Mouse (Mus musculus) adrenal gland, postnatal 36 days (tissue): Measurements from ENCODE around the gene Ankrd36. TPM values are rescaled to one million over a fixed set of nuclear protein-coding genes. Genes with fewer than 3 reads are reported as not detected.
A peak's percentile ranks its signal among the peaks of the same experiment; 100 is the strongest.
"Not testable (repeated sequence)": the region's sequence is repeated elsewhere in the genome, so short reads cannot be mapped to it uniquely, and the experiment has no call there.

Experiments used
- DNase-seq, 2 experiments: peaks; one replicate each; pipeline ENCODE4 v3.0.0; 2021; ENCODE audit warnings: mixed read lengths in 1 of 2
- total RNA-seq, 2 experiments: library from RNA; stranded (reverse); gene quantifications; 2 replicates each; pipeline ENCODE4 v1.2.3; 2021

The Ankrd36 gene
- total RNA-seq, 2 experiments from 2014 or later, result not detected

DNA sequence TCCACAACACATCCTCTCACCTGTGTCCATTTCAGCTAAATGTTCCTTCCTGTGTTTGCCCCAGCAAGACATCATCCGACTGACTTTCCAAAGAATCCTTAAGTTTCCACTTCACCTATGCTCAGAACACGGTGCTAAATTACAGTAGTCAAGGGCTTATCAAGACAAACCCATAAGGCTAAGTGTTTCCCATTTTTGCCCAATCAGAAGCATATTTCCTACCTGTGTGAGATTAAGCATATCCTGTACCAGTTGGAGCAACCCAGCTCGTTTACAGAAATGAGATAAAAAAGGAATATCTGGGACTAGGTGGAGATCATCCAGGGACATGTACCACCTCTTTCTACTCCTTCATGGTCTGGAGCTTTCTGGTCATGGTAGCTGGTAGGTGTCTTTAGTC lies 22.8 kb upstream of the Ankrd36 start:
- DNase-seq, result no peak

DNA sequence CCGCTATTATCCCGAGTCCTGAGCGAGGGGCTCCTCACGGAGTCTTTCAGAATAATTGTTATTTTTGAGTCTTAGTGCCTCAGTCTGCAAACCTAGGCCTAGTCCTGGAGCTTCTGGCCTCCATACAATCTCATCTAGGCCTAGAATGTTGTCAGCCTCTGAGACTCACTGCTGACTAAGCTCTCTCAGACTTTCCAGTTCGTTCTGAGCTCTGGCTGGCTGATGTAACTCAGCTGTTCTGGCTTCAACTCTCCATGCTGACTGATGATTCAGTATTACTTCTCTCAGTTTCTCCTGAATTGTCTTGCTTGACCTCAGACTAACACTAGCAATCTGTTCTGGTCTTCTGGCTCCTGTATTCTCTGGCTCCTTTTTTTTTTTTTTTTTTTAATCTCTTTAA lies 18.1 kb upstream of the Ankrd36 start:
- DNase-seq, result peak; percentile 19 to 40

GRCm38 (mm10) chr11:5551931-5552330 lies 17.6 kb upstream of the Ankrd36 start:
- DNase-seq, result no peak

- DNase-seq, result no peak
Observed at GRCm38 (mm10) chr11:5560273-5560672, 9.2 kb upstream of the Ankrd36 start.

DNA sequence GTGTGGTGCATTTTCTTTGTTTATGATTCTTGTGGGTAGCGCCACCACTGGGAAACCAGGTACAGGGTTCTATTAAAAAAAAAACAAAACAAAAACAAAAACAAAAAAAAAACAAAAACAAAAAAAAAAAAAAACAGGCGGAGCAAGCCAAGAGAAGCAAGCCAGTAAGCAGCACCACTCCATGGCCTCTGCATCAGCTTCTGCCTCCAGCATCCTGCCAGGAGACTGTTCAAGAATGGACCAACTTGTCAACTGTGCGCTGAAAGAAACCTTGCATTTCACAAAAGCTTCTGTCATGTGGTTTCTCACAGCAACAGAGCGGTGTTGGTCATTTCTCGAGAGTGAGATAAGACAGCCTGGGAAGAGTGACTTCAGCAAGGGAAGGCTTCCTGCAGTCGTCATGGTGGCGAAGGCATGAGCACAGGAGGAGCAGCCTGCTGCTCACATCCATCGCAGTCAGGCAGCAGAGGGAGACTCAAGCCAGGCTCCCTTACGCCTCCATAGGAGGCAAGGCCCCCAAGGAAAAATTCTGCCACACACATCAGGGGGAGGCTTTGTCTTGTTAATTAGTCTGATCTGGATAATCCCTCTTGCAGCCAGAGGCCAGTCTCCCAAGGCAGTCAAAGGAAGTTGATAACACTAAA lies 6.7 kb upstream of the Ankrd36 start:
- no peak for DNase-seq

DNA sequence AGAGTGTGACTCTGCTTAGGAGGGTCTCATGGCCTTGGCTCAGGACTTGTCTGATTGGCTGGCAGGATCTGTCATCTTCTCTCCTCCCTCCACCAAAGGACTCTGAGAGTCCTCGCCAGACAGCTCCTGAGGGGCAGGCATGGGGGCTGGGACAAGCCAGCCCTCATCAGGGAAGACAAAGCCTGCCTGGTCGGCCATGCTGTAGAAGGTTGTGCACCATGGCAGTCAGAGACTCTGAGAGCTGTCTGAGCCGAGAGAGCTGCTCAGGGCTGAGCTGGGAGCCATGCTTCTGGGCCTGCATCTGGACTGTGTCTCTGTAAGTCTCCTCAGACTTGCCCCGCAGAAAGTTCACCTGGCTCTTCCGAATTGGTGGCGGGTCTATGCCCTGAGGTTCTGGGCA lies 5.6 kb upstream of the Ankrd36 start:
- no peak for DNase-seq

GRCm38 (mm10) chr11:5565596-5565995 lies 3.9 kb upstream of the Ankrd36 start:
- DNase-seq, result no peak

- no peak for DNase-seq
Observed at GRCm38 (mm10) chr11:5566506-5566905, 3.0 kb upstream of the Ankrd36 start.

GRCm38 (mm10) chr11:5567654-5568053 lies 1.8 kb upstream of the Ankrd36 start:
- no peak for DNase-seq

DNA sequence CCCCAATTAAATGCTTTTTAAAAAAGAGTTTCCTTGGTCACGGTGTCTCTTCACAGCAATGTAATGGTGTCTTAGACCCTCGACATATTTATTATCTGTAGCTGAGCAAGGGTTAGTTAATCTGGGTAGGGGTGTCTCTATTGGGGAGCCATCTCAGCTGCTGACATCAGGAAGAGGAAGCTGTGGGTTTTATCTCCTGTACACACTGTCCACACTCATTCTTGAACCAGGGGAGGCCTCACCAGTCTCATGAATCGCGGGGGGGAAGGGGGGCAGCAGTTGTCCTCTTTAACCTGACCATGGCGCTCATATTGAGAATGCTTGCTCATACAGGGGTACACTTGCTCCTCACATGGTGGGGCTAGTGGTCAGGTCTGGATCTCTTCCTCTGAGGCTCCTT lies 1.4 kb upstream of the Ankrd36 start:
- no peak for DNase-seq

DNA sequence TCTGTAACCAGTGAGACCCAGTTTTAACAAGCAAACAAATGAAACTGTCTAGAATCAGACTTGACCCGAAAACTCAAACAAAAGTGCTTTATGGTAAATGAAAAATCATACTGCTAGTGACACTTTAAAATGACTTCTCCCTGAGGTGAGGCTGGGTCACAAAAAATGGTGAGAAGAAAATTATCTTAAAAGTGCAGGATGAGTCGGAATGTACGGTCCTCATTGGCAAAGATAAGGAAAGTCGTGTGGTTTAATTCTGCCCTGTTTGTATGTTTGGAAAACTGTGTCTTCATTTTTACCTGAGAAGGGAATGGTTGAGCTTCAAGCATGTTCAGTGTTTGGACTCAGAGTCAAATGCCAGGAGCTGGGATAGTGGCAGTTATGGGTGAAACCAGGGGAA lies 2.4 kb downstream of the Ankrd36 start:
- no peak for DNase-seq

DNA sequence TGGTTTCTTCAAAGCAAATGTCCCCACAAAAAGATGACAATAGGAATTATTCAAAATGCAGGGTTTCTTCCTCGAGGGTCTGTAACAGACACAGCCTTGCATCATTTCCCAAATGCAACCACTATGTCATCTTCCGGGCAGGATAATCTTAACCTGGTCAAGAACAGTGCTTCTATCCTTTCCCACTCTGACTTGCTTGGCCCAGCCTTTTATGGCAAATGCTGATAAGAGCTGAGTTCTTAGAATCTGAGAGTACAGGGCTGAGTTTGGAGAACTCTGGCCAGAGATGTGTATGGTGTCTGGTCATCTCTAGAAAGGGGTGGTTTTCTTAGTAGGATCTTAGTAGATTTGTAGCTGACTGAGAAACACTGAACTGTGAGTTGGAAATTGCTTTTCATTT lies 4.3 kb downstream of the Ankrd36 start:
- DNase-seq, result no peak

DNA sequence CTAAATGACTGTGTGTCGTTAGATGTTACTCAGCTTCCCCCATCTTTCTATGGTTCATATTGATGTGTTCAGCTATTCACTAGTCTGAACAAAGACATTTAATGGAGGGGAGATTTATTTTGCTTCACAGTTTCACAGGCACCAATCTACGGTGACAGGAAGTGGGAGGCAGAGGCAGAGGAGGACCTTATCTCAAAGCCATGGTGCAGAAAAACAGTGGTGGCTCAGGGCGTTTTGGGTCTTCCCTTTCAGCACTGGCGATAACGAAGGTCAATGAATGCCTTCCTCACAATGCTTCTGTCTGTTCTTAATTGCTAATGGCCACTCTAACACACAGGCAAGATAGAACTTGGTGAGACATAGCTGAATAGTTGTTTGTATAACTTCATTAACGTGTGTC lies 5.6 kb downstream of the Ankrd36 start:
- no peak for DNase-seq

DNA sequence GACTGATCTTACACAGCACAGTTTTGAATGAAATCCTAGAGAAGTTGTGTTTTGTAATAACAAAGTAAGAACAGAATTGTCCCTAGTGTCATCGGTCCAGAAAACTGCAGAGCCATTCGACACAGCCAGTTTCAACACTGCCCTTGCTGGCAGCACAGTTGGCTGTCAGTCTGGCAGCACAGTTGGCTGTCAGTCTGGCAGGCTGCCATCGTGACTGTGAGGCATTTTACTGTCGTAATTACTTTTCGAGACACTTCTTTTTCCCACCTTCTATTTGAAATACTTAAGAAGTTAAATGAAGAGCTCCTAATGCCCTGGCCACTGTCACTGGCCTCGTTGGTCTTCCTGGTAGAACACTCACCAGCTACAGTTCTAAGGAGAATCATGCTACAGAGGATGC lies 22.9 kb downstream of the Ankrd36 start:
- peak; percentile 63 to 82 for DNase-seq

DNA sequence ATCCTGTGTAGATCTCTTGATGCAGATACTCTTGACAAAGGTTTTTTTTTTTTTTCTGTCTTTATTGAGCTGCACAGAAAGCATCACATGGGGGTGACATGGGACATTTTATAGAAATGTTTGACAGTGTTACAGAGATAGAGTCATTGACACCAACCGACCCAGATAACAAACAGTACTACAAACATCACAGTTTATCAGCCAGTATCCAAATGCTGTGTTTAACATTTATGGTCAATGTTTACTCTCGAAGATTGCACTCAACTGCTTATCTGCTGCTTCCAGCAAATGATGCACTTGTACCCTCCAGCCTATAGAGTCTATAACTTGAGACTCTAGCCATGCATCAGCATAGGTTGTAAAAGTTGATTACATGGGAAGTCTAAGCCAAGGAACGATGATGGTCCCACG lies 25.9 kb downstream of the Ankrd36 start:
- no peak for DNase-seq

GRCm38 (mm10) chr11:5595792-5596191 lies 26.3 kb downstream of the Ankrd36 start:
- DNase-seq, result no peak

GRCm38 (mm10) chr11:5596756-5597155 lies 27.3 kb downstream of the Ankrd36 start:
- DNase-seq, result no peak

GRCm38 (mm10) chr11:5605421-5605820 lies 35.9 kb downstream of the Ankrd36 start:
- no peak for DNase-seq

GRCm38 (mm10) chr11:5611918-5612317 lies 42.4 kb downstream of the Ankrd36 start:
- DNase-seq, result not testable (repeated sequence)

- DNase-seq, result no peak
Observed at GRCm38 (mm10) chr11:5614453-5614852, 45.0 kb downstream of the Ankrd36 start.

DNA sequence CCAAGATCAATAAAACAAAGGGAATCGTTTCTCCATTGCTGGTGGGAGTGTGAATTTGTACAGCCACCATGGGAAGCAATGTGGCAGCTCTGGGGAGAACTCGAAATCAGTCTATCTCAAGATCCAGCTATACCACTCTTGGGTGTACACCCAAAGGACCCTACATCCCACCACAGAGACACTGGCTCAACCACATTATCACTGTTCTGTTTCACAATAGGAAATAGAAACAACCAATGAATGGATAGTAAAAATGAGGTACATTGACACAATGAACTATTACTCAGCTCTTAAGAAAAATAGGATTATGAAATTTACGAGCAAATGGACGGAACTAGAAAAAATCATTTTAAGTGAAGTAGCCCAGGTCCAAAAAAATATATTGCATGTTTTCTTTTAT lies 55.6 kb downstream of the Ankrd36 start:
- DNase-seq, result no peak

GRCm38 (mm10) chr11:5629033-5629432 lies 59.5 kb downstream of the Ankrd36 start:
- DNase-seq, result peak; percentile 85 to 89

GRCm38 (mm10) chr11:5643085-5643484 lies 73.6 kb downstream of the Ankrd36 start:
- no peak for DNase-seq

- peak in 1 of 2 experiments; percentile 15 for DNase-seq
Observed at GRCm38 (mm10) chr11:5650321-5650720, 80.8 kb downstream of the Ankrd36 start.

GRCm38 (mm10) chr11:5682541-5682940 lies 113.1 kb downstream of the Ankrd36 start:
- DNase-seq, result peak; percentile 68 to 79
